Mouse (Mus musculus) C2C12 (cell line): Measurements from ENCODE around the gene Senp7. TPM values are rescaled to one million over a fixed set of nuclear protein-coding genes. Genes with fewer than 3 reads are reported as not detected.

Source experiments
- H3K27me3 ChIP-seq: one replicate; pipeline ENCODE4 v1.6.1; 2011; ENCODE audit not compliant: control insufficient read depth, insufficient read depth, insufficient read length
- H3K36me3 ChIP-seq: one replicate; pipeline ENCODE4 v1.6.1; 2011; ENCODE audit not compliant: control insufficient read depth, insufficient read depth
- H3K4me3 ChIP-seq: one replicate; pipeline ENCODE4 v1.5.1; 2011; ENCODE audit warnings: mild to moderate bottlenecking, control low read depth; ENCODE audit not compliant: poor library complexity, insufficient read depth, severe bottlenecking
- H3K79me2 ChIP-seq: one replicate; pipeline ENCODE4 v1.6.1; 2011; ENCODE audit not compliant: control insufficient read depth, insufficient read depth
- H3K79me3 ChIP-seq: one replicate; pipeline ENCODE4 v1.6.1; 2011; ENCODE audit warnings: low read depth, control low read depth
- H3ac ChIP-seq: one replicate; pipeline ENCODE3; 2011; ENCODE audit warnings: low read depth; ENCODE audit not compliant: control insufficient read depth, insufficient read length
- CEBPB ChIP-seq: IDR thresholded peaks from one replicate; pipeline ENCODE4 v1.6.1; 2011; ENCODE audit warnings: low read depth, mild to moderate bottlenecking, control low read depth, moderate library complexity
- CTCF ChIP-seq: IDR thresholded peaks from one replicate; pipeline ENCODE4 v1.5.1; 2011; ENCODE audit not compliant: control insufficient read depth, insufficient read depth, insufficient read length
- FOSL1 ChIP-seq: IDR thresholded peaks from one replicate; pipeline ENCODE4 v1.8.0; 2011; ENCODE audit warnings: mild to moderate bottlenecking, low read length; ENCODE audit not compliant: poor library complexity, insufficient read depth, severe bottlenecking
- MAX ChIP-seq: IDR thresholded peaks from one replicate; pipeline ENCODE4 v1.6.1; 2011; ENCODE audit warnings: mild to moderate bottlenecking, control low read depth
- MYOD1 ChIP-seq: IDR thresholded peaks from one replicate; pipeline ENCODE4 v1.6.1; 2011; ENCODE audit warnings: low read depth; ENCODE audit not compliant: control insufficient read depth, insufficient read length
- MYOG ChIP-seq: IDR thresholded peaks from one replicate; pipeline ENCODE4 v1.6.1; 2011; ENCODE audit not compliant: control insufficient read depth, insufficient read length; ENCODE audit errors: extremely low read depth
- USF1 ChIP-seq: IDR thresholded peaks from one replicate; pipeline ENCODE4 v1.6.1; 2011; ENCODE audit warnings: low read depth, mild to moderate bottlenecking, control low read depth, moderate library complexity
- polyA plus RNA-seq: library from polyadenylated mRNA; unstranded; fragments of >200 nt; fragmentation: generic; extraction: Trizol; gene quantifications from one replicate; pipeline ENCODE4 v1.2.1, GENCODE M21; 2012; ENCODE audit warnings: missing spikeins

The Senp7 gene
- polyA plus RNA-seq, 1 experiment = 3.4 TPM

- peaks cover 34% of the 10 kb centered on the region for H3K36me3 ChIP-seq
- no peaks in the 10 kb centered on the region for H3K27me3 ChIP-seq
- H3K79me2 ChIP-seq = peaks cover 53% of the 10 kb centered on the region
- H3K79me3 ChIP-seq = peaks cover 48% of the 10 kb centered on the region
- H3ac ChIP-seq = peak within 1 kb of the TSS; percentile 85
- peak within 1 kb of the TSS; percentile 89 for H3K4me3 ChIP-seq
- TF ChIP-seq CEBPB (no peak), MYOD1 (no peak), MAX (peak; percentile 70), FOSL1 (no peak)
Observed at GRCm38 (mm10) chr16:56037138-56038010, 10.8 kb upstream of the Senp7 start, which contains the start of gene Trmt10c. TSS of gene Trmt10c (minus strand) at chr16:56037819.

- Histone ChIP-seq H3K79me2 (peaks cover 46% of the 10 kb centered on the region), H3ac (peak overlapping the region; percentile 60), H3K4me3 (peak overlapping the region; percentile 89), H3K36me3 (peaks cover 28% of the 10 kb centered on the region), H3K27me3 (no peaks in the 10 kb centered on the region), H3K79me3 (peaks cover 42% of the 10 kb centered on the region)
- TF ChIP-seq USF1 (no peak), CEBPB (no peak), MAX (no peak), MYOD1 (no peak), MYOG (no peak), FOSL1 (no peak), CTCF (no peak)
Observed at GRCm38 (mm10) chr16:56038090-56038489, 10.0 kb upstream of the Senp7 start.

GRCm38 (mm10) chr16:56055911-56056310 is 7.8 kb downstream of the Senp7 start:
- H3K79me2 ChIP-seq = no peaks in the 10 kb centered on the region
- no peaks in the 10 kb centered on the region for H3K36me3 ChIP-seq
- H3ac ChIP-seq = no peak overlapping the region
- TF ChIP-seq USF1 = no peak
- TF ChIP-seq MYOD1 = no peak
- no peak for TF ChIP-seq MYOG
- TF ChIP-seq MAX = no peak
- no peak for TF ChIP-seq CTCF
- no peak for TF ChIP-seq FOSL1
- no peak for TF ChIP-seq CEBPB
- H3K27me3 ChIP-seq = peaks cover 8% of the 10 kb centered on the region
- no peak overlapping the region for H3K4me3 ChIP-seq
- H3K79me3 ChIP-seq = no peaks in the 10 kb centered on the region

- Histone ChIP-seq H3K79me3 (no peaks in the 10 kb centered on the region), H3K36me3 (no peaks in the 10 kb centered on the region), H3K4me3 (no peak overlapping the region), H3K79me2 (no peaks in the 10 kb centered on the region), H3K27me3 (peaks cover 8% of the 10 kb centered on the region), H3ac (no peak overlapping the region)
- TF ChIP-seq MYOD1 (no peak), CTCF (no peak), FOSL1 (no peak), CEBPB (no peak), USF1 (no peak), MYOG (no peak), MAX (no peak)
Observed at GRCm38 (mm10) chr16:56056944-56057590, 8.9 kb downstream of the Senp7 start.

- Histone ChIP-seq H3K36me3 (no peaks in the 10 kb centered on the region), H3K79me2 (no peaks in the 10 kb centered on the region), H3K4me3 (no peak overlapping the region), H3ac (no peak overlapping the region), H3K79me3 (no peaks in the 10 kb centered on the region), H3K27me3 (peaks cover 8% of the 10 kb centered on the region)
- TF ChIP-seq MYOG = no peak
- TF ChIP-seq USF1 = no peak
- TF ChIP-seq CEBPB = no peak
- TF ChIP-seq CTCF = no peak
- TF ChIP-seq MAX = no peak
- no peak for TF ChIP-seq MYOD1
- no peak for TF ChIP-seq FOSL1
Observed at GRCm38 (mm10) chr16:56058151-56058550, 10.0 kb downstream of the Senp7 start.
